Mouse (Mus musculus): ENCODE measurements around the gene Fat3.

Gene Fat3

DNA sequence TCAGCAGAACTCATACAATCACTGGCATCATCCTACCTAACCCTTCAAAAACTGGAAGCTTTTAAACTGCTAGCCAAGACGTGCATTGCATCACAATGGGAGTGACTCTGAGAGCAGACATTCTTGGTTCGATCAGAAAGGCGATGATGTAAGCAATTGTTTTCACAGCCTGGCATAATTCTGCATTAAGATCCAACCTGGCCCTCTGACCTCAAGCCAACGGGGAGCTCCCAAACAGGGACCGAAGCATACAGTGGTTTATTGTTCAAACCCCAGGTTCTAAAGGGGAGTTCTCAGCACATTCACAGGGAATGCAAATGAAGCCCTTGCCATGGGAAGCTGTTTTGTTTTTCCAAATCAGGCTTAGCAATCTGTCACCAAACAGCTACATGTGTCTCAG is 63.3 kb downstream of the Fat3 start:
- no peak for DNase-seq (ENCODE audit: low read depth, low spot score)

- no peak for DNase-seq (ENCODE audit: low read depth, low spot score)
Measured at GRCm38 (mm10) chr9:16428589-16428988, 72.5 kb downstream of the Fat3 start.

DNA sequence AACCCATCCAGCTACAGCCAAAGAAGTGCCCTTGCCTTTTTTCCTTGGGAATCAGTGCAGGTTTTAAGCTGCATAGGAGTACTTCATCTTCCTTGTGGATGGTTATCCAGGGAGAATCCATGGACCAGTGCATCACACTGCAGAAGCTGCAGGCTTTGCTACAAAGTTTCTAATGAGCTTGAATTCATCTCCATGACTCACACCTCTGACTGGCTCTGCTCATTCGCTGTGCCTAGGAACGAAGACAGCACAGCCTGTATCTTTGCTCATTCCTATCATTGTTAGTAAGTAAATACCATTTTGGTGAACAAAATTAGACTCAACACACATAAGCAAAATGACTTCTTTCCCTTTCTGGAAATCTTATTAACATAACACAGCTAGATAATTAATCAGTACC is 78.4 kb downstream of the Fat3 start:
- DNase-seq (ENCODE audit: low read depth, low spot score) = no peak

GRCm38 (mm10) chr9:16402815-16403214 is 98.3 kb downstream of the Fat3 start:
- no peak for DNase-seq (ENCODE audit: low read depth, low spot score)

DNA sequence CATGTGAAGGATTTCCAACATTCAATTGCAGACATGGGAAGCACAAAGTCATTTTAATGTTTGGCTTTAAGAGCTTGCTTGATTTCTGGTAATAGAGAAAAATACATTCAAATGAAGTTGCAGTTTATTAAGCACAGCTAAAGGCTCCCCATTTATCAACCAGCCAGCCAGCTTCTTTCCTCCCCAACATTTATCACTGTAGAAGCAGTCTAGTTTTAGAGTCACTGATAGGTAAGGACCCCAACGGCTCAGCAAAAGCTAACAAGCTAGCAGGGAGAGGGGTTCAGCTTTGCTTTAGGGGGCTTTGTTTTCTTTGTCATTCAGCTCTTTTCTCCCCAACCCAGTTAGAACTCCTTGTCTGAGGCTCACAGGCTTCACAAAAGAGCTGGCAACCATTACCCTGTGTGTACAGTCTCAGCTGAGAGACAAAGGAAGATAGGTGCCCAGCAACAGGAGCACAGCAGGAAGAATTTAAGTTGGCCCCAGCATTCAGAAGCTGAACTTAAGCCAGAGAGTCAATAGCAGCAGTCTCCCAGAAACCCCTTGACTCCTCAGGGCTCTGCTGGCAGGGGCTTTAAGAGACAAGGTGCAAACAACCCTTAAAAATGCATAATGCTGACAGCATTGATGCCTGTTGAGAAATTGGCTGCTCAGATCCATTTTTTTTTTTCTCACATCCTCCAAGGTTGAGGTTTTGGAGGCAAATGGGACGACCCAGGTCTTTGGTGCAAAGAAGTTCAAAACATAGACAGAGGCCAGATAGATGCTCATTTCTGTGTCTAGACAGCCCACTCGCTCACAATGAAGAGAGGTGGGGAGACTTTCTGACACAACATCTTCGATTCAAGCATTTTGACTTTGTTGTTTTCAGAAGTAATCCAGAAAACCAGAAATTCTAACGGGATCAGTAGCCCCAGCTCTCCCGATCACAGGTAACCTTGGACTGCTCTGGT is 102.1 kb downstream of the Fat3 start:
- DNase-seq (ENCODE audit: low read depth, low spot score) = peak; percentile 18

DNA sequence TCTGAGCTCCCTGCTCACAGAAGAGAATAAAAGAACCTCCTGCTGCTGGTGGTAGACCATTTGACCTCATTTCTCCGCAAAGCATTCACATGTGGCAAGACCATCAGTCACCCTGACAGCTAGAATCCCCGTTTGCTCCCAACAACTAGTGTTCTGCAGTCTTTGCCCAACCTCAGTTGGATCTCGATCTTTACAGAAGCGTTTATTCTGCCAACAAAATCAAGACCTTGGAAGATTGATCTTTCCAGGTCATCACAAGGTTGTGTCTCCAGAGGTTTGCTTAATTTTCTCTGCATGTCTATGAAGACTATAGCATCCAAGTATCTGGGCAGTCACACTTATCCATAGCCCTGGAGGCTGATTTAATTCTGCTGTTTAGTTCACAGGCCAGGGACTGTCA is 111.9 kb downstream of the Fat3 start:
- DNase-seq (ENCODE audit: low read depth, low spot score) = no peak

DNA sequence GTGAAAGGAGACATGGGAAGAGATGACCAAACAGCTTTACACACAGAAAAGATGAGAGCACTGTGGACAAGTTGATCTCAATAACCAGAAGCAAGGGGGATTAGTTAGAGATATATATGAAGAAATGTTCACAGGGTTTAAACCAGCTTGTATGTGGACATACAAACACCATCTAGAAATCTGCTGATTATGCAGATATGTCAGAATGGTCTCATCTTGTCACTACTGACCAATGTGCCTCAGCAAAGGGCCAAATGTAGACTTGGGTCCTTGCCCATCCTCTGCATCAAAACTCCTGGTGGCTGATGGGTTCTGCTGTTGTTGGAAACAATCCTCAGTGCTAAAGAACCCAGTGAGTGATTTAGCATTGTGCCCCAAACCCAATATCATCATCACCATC is 113.6 kb downstream of the Fat3 start:
- no peak for DNase-seq (ENCODE audit: low read depth, low spot score)

- no peak for DNase-seq (ENCODE audit: low read depth, low spot score)
Measured at GRCm38 (mm10) chr9:16363713-16364112, 137.4 kb downstream of the Fat3 start.

GRCm38 (mm10) chr9:16361811-16362210 is 139.3 kb downstream of the Fat3 start:
- DNase-seq (ENCODE audit: low read depth, low spot score) = no peak

GRCm38 (mm10) chr9:16356636-16357035 is 144.4 kb downstream of the Fat3 start:
- DNase-seq (ENCODE audit: low read depth, low spot score) = no peak

GRCm38 (mm10) chr9:16354906-16355305 is 146.2 kb downstream of the Fat3 start:
- no peak for DNase-seq (ENCODE audit: low read depth, low spot score)

- no peak for DNase-seq (ENCODE audit: low read depth, low spot score)
Measured at GRCm38 (mm10) chr9:16353049-16353724, 147.9 kb downstream of the Fat3 start.

GRCm38 (mm10) chr9:16352486-16353048 is 148.5 kb downstream of the Fat3 start:
- DNase-seq (ENCODE audit: low read depth, low spot score) = no peak

GRCm38 (mm10) chr9:16344902-16345855 is 155.9 kb downstream of the Fat3 start:
- no peak for DNase-seq (ENCODE audit: low read depth, low spot score)

DNA sequence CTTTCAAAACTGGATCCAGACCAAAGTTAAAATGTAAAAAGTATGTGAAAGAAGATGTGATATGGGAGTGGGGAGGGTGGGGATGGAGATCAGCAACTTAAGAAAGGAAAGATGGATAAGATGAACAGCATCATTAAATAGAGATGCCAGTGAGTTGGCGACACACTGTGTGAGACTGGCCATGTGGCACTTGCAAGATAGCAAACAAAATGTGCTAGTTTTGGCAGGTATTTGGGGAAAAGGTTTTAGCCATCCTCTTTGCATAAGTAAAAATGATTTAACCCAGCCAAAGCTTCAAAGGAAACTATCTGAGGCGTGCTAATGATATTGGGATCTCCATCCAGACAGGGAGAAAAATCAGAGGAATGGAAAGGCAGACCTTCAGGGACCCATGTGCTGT is 157.9 kb downstream of the Fat3 start:
- no peak for DNase-seq (ENCODE audit: low read depth, low spot score)

- no peak for DNase-seq (ENCODE audit: low read depth, low spot score)
Measured at GRCm38 (mm10) chr9:16342577-16342976, 158.5 kb downstream of the Fat3 start.

GRCm38 (mm10) chr9:16330290-16330984 is 170.6 kb downstream of the Fat3 start:
- no peak for DNase-seq (ENCODE audit: low read depth, low spot score)

DNA sequence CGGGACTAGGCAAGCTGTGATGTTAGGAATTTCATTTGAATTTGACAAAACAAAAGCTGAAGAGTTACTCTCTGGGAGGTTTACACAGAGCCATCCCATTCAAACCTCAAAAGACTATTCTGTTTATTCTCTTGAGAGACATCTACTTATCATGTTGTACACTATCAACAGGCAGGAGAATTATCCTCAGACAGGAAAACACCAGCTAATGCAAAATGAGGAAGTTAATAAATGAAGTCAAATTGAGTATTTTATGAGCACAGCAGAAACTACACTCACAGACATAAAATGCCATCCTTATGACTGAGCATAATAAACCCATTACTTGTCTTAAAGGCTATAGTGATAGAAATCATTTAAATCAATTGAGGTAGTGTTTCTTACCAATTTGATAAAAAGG is 182.1 kb downstream of the Fat3 start:
- no peak for DNase-seq (ENCODE audit: low read depth, low spot score)

DNA sequence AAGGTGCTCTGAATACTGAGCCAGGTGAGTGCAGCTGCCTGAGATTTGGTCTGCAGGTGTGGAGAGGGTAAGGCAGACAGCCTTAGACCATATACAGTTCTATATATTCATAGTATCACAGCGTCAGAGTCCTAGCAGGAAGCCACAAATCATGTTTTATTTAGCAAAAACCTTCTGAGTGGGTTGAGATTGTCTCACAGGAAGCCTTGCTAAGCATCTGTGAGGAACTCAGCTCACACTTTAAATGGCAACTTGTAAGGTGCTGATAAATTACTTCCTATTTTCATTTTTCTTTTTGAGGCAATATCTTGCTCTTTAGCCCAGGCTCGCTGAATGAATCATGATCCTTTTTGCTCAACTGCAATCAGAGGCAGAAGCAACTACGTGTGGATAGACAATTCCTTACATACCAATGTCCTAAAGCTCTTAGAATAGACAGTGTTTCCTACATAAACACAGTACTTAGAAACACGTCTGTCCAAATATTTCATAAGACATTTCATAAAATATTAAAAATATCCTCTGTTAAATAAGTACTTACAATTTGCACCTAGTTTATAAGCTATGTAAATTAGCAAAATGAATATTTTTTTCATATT is 188.4 kb downstream of the Fat3 start:
- no peak for DNase-seq (ENCODE audit: low read depth, low spot score)

Data from brain, embryonic 18.5 days (tissue).